Mouse (Mus musculus) lung, postnatal 14 days (tissue): ENCODE measurements at regions not wholly inside any gene's neighbourhood (a gene's known extent, or its start where the extent isn't known, plus 50 kb on each side); places are given as distances from the start of the nearest gene placed in this dataset.

ENCODE experiments used
- DNase-seq: peaks from one replicate; pipeline ENCODE4 v3.0.0; 2021

DNA sequence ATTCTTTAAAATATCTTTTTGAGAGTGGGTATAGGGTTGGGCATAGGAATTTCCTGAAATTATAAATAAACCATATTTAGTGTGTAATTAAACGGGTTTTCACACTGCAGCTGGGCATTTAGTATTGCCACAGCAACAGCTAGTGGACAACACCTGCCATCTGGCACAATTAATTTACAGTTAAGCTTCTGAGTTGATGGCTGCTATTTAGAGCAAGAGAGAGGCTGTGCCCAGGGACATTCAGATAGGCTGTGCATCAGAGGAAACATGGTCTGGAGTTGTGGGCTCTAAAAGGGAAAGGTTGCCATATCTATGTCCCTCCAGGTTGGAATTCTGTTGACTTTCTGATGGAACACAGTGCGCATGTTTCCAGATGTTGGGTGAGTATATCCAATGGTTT lies 227.1 kb downstream of the Pth2r start:
- no peak for DNase-seq

GRCm38 (mm10) chr1:65535674-65536073 lies 253.8 kb downstream of the Pth2r start:
- no peak for DNase-seq

DNA sequence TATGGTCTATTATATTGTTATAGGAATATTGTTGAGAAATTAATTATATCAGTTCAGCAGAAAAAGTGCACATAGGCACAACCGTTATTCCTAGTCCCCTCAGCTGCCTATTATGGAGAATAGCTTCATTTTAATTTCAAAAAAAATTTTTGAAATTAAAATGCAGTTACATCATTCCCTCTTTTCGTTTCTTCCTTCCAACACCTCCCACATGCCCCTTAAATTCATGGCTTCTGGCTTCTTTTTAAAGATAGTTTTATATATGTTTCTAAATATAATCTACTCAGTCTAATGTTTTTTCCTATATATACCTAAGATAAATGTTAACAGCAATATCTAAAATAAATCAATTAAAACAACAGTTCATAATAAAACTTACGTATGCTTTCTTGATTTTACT lies 256.7 kb downstream of the Pth2r start:
- DNase-seq = no peak

- no peak for DNase-seq
Observed at GRCm38 (mm10) chr1:65544219-65544864, 262.5 kb downstream of the Pth2r start.

- no peak for DNase-seq
Observed at GRCm38 (mm10) chr1:65545336-65546060, 263.6 kb downstream of the Pth2r start.

- no peak for DNase-seq
Observed at GRCm38 (mm10) chr1:65548830-65549229, 267.0 kb downstream of the Pth2r start.

GRCm38 (mm10) chr1:65587402-65587801 lies 305.5 kb downstream of the Pth2r start:
- DNase-seq = no peak

- DNase-seq = no peak
Observed at GRCm38 (mm10) chr1:65635315-65635714, 291.0 kb upstream of the Crygf start.

DNA sequence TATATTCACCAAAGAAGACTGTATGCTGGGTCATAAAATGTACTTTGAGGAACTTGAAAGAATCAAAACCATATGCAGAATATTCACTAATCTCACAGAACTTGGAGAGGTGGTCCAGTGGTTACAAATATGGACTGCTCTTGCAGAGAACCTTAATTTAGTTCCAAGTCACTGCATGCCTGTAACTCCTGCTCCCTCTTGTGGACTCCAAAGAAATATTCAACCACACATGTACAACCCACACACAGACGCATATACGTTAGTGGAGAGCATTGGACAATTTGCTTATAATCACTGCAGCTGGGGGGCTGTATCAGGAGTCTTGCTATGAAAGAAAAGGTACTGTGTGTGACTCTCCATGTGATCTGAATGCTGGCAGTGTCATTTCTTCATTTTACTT lies 271.9 kb upstream of the Crygf start:
- no peak for DNase-seq

DNA sequence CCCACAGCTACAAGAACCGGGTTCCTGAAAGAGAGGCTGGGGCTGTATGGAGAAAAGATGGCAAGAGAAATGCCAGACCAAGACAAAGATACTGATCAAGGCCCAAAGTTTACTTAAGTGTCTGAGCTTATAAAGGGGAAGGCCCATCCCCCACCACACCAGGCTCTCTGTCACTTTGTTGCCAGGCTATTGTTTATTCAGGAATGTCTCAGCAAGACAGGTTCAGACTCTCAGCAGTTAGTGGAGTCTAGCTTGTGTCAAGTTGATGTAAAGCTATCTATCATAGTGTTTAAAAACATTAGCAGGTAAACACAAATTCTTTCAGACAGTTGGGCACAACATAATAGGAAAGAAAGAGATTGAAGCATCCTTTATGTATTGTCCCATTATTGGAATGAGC lies 244.4 kb upstream of the Crygf start:
- no peak for DNase-seq

GRCm38 (mm10) chr1:65687322-65687721 lies 239.0 kb upstream of the Crygf start:
- DNase-seq = no peak

GRCm38 (mm10) chr1:65730262-65730661 lies 196.1 kb upstream of the Crygf start:
- DNase-seq = no peak

- DNase-seq = no peak
Observed at GRCm38 (mm10) chr1:65757951-65758350, 168.4 kb upstream of the Crygf start.

DNA sequence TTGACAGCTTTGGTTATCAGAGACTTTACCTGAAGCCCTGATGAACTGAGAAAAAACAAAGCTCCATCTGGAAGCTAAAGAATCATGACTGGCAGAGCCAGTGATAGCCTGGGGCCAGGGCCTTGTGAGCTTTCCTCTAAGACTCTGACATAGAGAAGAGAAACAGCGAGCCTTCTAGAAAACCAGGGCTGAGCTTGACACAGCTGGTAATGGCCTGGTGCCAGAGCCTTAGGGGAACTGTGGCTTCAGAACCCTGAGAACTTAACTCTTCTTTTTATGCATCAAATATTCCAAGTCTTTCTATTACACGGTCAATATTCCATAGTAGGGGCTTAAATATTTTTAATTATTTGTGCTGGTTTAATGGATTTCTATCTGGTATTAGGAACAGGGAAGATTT lies 165.2 kb upstream of the Crygf start:
- no peak for DNase-seq

DNA sequence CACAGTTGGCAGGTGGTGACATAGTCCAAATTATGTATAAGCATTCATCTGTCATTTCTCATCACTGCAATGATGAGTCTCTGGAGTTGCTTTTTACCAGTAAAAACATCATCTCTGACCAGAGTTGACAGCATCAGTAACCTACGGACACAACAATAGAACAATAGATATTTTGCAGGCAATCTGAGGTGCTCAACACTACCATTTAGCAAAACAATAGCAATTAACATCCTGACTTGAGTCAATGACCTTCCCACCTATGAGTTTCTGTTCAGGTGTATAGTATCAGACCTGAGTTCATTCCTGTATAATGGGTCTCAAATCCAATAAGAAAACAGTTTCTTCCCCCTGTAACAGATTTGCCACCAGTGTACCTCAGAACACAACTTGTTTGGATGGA lies 126.1 kb upstream of the Crygf start:
- no peak for DNase-seq

DNA sequence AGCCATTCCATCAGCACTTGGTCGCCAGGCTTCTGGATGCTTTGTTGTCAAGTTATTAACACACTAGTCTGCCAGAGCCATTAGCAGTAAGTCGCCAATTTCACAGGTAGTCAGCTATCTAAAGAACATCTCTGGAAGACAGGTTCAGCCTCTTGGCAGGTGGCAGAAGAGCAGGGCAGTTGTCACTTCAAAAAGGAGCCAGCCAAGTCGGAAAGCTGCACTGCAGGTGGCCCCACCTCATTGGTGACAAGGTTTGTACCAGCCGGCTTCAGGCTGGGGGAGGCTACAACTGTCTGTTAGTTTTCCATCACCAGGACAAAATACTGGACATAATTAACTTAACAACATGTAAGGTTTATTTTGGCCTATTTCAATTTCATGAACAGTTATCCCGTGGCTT lies 105.5 kb upstream of the Crygf start:
- no peak for DNase-seq

DNA sequence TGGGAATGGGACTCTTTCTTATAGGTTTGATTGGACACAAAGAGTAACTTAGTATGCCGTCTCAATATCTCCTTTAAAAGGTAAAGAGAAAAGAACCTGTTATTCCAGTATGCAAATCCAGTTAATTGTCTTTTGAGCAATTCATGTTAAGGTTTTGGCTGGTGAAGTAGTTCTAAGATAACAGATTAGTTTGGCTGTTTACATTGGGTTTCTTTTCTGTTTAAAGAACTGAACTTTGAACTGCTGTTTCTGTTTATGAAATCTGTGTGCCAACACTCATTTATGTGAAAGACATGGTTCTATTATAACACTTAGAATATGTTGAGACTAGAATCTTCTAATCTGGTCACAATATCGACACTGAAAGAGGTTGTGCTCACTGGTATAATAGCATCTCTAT lies 85.2 kb upstream of the Crygf start:
- no peak for DNase-seq

- DNase-seq = no peak
Observed at GRCm38 (mm10) chr1:65847005-65847404, 79.3 kb upstream of the Crygf start.

DNA sequence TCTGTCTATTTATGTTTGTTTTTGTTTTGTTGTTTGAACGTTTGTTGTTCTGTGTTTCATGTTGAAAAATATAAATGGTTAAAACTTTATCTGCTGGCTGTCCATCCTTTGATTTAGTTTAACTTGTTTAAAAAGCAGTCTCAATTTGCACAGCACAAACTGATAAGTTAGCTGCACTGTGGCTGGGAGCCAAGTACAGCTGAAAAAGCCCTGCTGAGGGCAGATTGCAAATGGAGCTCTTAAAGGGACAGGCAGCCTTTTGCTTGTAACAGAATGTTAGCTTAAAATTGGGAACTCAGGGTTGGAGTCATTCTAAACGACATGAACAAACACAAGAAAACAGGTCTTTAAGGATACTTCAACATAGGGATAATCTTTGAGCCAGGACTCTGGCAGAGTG lies 52.6 kb upstream of the Crygf start:
- DNase-seq = peak; percentile 3
